ENCODE assay signal across 10 mouse cellular contexts in the genomic region with DNA sequence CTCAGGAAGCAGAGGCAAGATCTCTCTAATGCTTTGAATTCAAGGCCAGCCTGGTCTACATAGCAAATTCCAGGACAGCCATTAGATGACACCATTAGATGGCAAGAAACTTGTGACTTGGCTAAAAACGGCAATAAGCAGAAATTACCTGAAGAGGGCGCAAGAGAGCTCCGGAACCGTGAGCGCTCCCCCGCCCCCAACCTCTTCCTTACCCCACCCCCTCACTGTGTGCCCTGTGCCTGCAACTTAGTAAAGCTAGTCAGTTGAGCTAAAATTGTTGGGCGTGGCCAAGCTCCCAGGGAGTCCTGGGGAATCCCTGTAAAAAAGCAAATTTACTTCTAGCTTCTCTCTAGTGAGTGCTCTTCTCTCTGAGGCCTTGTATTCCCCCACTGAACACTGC. TPM values are rescaled to one million over a fixed set of nuclear protein-coding genes. Genes with fewer than 3 reads are reported as not detected.
DNase-seq lines count a peak whose midpoint lies in the region; ATAC-seq and TF ChIP-seq lines count a peak whose summit lies in the region.
"Had no signal": no experiment of that assay in that cellular context is flagged by ENCODE, and none has a peak within 500 bp of the region (broad histone marks: within the 10 kb centered on the region; RNA-seq: fewer than 3 reads in every experiment).

No protein-coding gene starts in this region.

- peaks cover 6% of the 10 kb centered on the region; the same call in 1 of the 2 replicates for H3K27me3 ChIP-seq in embryonic facial prominence, embryonic 12.5 days
- peaks cover 54% of the 10 kb centered on the region for H3K27me3 ChIP-seq in limb, embryonic 12.5 days
- peaks cover 12% of the 10 kb centered on the region; the same call in 1 of the 2 replicates for H3K27me3 ChIP-seq in midbrain, postnatal 0 days (ENCODE audit: insufficient read depth, low read length)

- no peak overlapping the region for H3K9ac ChIP-seq in embryonic facial prominence, embryonic 12.5 days
- no peak overlapping the region for H3K9ac ChIP-seq in limb, embryonic 12.5 days (replicated peaks)
- H3K9ac ChIP-seq in midbrain, postnatal 0 days (replicated peaks; ENCODE audit: low read length, poor library complexity, severe bottlenecking), result no peak overlapping the region
- H3K9ac ChIP-seq: embryonic facial prominence, embryonic 13.5 days; neural tube, embryonic 13.5 days had no signal

- no peak overlapping the region for H3K4me3 ChIP-seq in embryonic facial prominence, embryonic 12.5 days
- no peak overlapping the region for H3K4me3 ChIP-seq in limb, embryonic 12.5 days (replicated peaks)
- H3K4me3 ChIP-seq in midbrain, postnatal 0 days (ENCODE audit: low read depth, low read length), result no peak overlapping the region
- H3K4me3 ChIP-seq: embryonic facial prominence, embryonic 13.5 days; neural tube, embryonic 13.5 days had no signal

- 0 out of 2 replicates have a peak, but pooled peaks have one; percentile 28 for ATAC-seq in embryonic facial prominence, embryonic 12.5 days (ENCODE audit: insufficient number of reproducible peaks, insufficient read depth, low FRiP score, low TSS enrichment)
- peak; percentile 36 for ATAC-seq in inflammation-experienced regulatory T-cells, adult 6 months
- 0 out of 2 replicates have a peak, but pooled peaks have one; percentile 56 for ATAC-seq in limb, embryonic 12.5 days (ENCODE audit: insufficient number of reproducible peaks, insufficient read depth, low FRiP score, low TSS enrichment, low read depth)
- ATAC-seq in midbrain, postnatal 0 days (ENCODE audit: low FRiP score), result no peak

- H3K4me2 ChIP-seq in embryonic facial prominence, embryonic 12.5 days (replicated peaks), result no peak overlapping the region
- H3K4me2 ChIP-seq in limb, embryonic 12.5 days, result no peak overlapping the region
- H3K4me2 ChIP-seq in midbrain, postnatal 0 days (ENCODE audit: low read depth, low read length, poor library complexity, severe bottlenecking), result no peak overlapping the region
- H3K4me2 ChIP-seq: embryonic facial prominence, embryonic 13.5 days; neural tube, embryonic 13.5 days had no signal

- intact Hi-C loops in left cerebral cortex, postnatal 36 days (cut with DNase I), result no loop called here

- peak; percentile 50 for TF ChIP-seq CTCF in midbrain, postnatal 0 days (IDR thresholded peaks at IDR 0.05)

- WGBS in embryonic facial prominence, embryonic 12.5 days, result 11% methylated on average over 7 of the region's 7 CpGs
- 13% methylated on average over 7 of the region's 7 CpGs for WGBS in limb, embryonic 12.5 days
- 15% methylated on average over 5 of the region's 7 CpGs for WGBS in midbrain, postnatal 0 days

- no peaks in the 10 kb centered on the region for H3K9me3 ChIP-seq in embryonic facial prominence, embryonic 12.5 days
- no peaks in the 10 kb centered on the region for H3K9me3 ChIP-seq in limb, embryonic 12.5 days
- H3K9me3 ChIP-seq in midbrain, postnatal 0 days (ENCODE audit: low read length), result no peaks in the 10 kb centered on the region
- H3K9me3 ChIP-seq: embryonic facial prominence, embryonic 13.5 days; neural tube, embryonic 13.5 days had no signal

- no peaks in the 10 kb centered on the region for H3K36me3 ChIP-seq in embryonic facial prominence, embryonic 12.5 days
- H3K36me3 ChIP-seq in limb, embryonic 12.5 days, result no peaks in the 10 kb centered on the region
- H3K36me3 ChIP-seq in midbrain, postnatal 0 days (ENCODE audit: insufficient read depth, low read length), result no peaks in the 10 kb centered on the region
- H3K36me3 ChIP-seq: embryonic facial prominence, embryonic 13.5 days; neural tube, embryonic 13.5 days had no signal

- no peak overlapping the region for H3K27ac ChIP-seq in embryonic facial prominence, embryonic 12.5 days
- no peak overlapping the region for H3K27ac ChIP-seq in limb, embryonic 12.5 days
- no peak overlapping the region for H3K27ac ChIP-seq in midbrain, postnatal 0 days (ENCODE audit: low read depth, low read length)
- H3K27ac ChIP-seq: embryonic facial prominence, embryonic 13.5 days; neural tube, embryonic 13.5 days had no signal

- DNase-seq in left cerebral cortex, adult 11 months (ENCODE audit: low spot score), result peak; percentile 8
- no peak for DNase-seq in left cerebral cortex, postnatal 36 days (ENCODE audit: low spot score in 2 of 2)
- DNase-seq in adrenal gland, postnatal 14 days, result peak; percentile 78
- DNase-seq in midbrain, postnatal 0 days (ENCODE audit: low spot score), result peak; percentile 52
- peak; percentile 15 for DNase-seq in testis, postnatal 14 days (ENCODE audit: low spot score)

- no peaks in the 10 kb centered on the region for H3K4me1 ChIP-seq in embryonic facial prominence, embryonic 12.5 days
- H3K4me1 ChIP-seq in limb, embryonic 12.5 days (replicated peaks), result no peaks in the 10 kb centered on the region
- H3K4me1 ChIP-seq in midbrain, postnatal 0 days (ENCODE audit: insufficient read depth, low read length), result no peaks in the 10 kb centered on the region
- H3K4me1 ChIP-seq: neural tube, embryonic 13.5 days had no signal

RNA-seq across cellular contexts. Expression of gene Prps1, which starts 47.5 kb away (rescaled TPM):
- total RNA-seq in left cerebral cortex, postnatal 36 days (2021), result 10 to 100 TPM; 63.9 to 76.4 TPM
- total RNA-seq in adrenal gland, postnatal 14 days (2021), result 18.7 and 19.7 TPM in 2 replicates
- 58.1 and 60.7 TPM in 2 replicates for polyA plus RNA-seq in embryonic facial prominence, embryonic 12.5 days (2016; fragmentation: Nextera tagmentation; extraction: Ambion mirVana)
- 10 to 100 TPM; 41.7 to 51.8 (median 41.8) TPM for polyA plus RNA-seq in inflammation-experienced regulatory T-cells, adult 6 months (2017; shearing (Covaris generic))
- polyA plus RNA-seq in limb, embryonic 12.5 days (2016; fragmentation: Nextera tagmentation; extraction: Ambion mirVana), result 69.6 and 72.3 TPM in 2 replicates
- 52.5 and 57.8 TPM in 2 replicates for total RNA-seq in midbrain, postnatal 0 days (2014; rRNA removed)
- polyA plus RNA-seq in midbrain, postnatal 0 days (2015; fragmentation: Nextera tagmentation; extraction: Ambion mirVana), result 91.3 and 94.8 TPM in 2 replicates

Comparison
In these comparisons a context has a peak if more than half of its experiments do, and no peak if none do; other contexts are left out.
1. DNase-seq: peak in left cerebral cortex, adult 11 months (single experiment), adrenal gland, postnatal 14 days (single experiment), midbrain, postnatal 0 days (single experiment) and testis, postnatal 14 days (single experiment); none in left cerebral cortex, postnatal 36 days (0 of 2).